Mouse (Mus musculus) left cerebral cortex, postnatal 10 days (tissue): Measurements from ENCODE around the gene Gemin2. TPM values are rescaled to one million over a fixed set of nuclear protein-coding genes. Genes with fewer than 3 reads are reported as not detected.
"Not testable (repeated sequence)": the region's sequence is repeated elsewhere in the genome, so short reads cannot be mapped to it uniquely, and the experiment has no call there.

ENCODE experiments used
- DNase-seq, 2 experiments: peaks; one replicate each; pipeline ENCODE4 v3.0.0; 2021 to 2022; ENCODE audit warnings: low spot score in 2 of 2, mixed read lengths in 1 of 2; ENCODE audit errors: extremely low spot score in 1 of 2
- intact Hi-C: fragments of 180-260 bp; cut with DNase I; formaldehyde crosslinking; loops from one replicate; pipeline ENCODE4 v1.15.1; 2025
- total RNA-seq, 2 experiments: library from RNA; stranded (reverse); gene quantifications; 2 replicates each; pipeline ENCODE4 v1.2.3; 2021

Gene Gemin2
- 1 to 10 TPM; 7.3 to 8.2 TPM for total RNA-seq

DNA sequence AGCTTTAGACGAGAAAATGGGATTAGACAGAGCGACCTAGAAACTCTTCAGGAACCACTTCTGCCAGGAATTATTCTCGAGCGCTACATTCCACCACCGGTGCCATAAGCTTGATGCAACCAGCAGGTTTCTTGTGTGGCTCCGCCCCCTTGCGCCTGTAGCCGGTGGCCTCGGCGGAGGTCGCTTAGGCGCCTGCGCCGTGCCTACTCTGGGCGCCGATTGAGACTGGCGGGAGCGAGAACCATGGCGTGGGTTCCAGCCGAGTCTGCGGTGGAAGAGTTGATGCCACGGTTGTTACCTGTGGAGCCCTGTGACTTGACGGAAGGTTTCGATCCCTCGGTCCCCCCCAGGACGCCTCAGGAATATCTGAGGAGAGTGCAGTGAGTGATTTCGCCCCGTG, at the start of gene Gemin2:
TSS of gene Gemin2 (plus strand) at position 160 of the 400 bp plus-strand sequence.
- intact Hi-C loops: no loop called here
- peak; percentile 86 to 95 for DNase-seq

DNA sequence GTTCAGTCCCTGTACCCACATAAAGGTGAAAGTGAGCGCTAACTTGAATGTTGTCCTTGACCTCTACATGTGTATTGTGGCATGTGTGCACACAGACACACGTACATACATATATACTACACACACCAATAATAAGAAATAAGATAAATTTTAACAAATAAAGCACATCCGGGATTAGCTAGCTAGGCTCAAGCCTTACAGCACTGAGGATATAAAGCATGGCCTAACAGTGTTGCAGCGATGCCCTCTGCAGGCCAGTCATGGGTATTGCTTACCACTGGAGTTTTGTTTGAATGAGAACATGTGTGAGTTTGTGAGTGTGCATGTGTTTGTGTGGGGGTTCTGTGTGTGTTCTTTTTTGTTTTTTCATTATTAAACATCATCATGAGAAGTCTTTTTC, 48.6 kb upstream of the Gemin2 start:
- intact Hi-C loops: no loop called here

DNA sequence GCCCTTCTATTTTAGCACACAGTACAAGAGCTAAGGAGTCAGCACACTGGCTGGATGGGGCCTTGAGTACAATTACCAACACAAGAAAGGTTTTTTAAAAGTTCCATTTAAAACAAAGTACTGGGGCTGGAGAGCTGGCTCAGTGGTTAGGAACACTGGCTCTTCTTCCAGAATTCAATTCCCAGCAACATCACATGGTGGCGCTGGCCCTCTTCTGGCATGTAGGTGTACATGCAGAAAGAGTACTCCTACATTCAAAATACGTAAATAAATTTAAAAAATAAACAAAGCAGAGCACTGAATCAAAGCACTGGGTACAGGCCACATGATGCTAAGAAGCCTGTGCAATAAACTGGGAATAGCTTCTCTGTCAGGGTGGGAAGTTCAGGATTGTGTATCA, 36.2 kb upstream of the Gemin2 start:
- intact Hi-C loops: no loop called here
- DNase-seq: no peak

More for the DNA sequence above, 48.6 kb upstream of the Gemin2 start:
- peak; percentile 35 to 36 for DNase-seq

- intact Hi-C loops, DNase-seq: not testable (repeated sequence)
These were observed 32.0 kb upstream of the Gemin2 start for GRCm38 (mm10) chr12:58981178-58981661.

- intact Hi-C loops: no loop called here
These were observed 27.4 kb upstream of the Gemin2 start for GRCm38 (mm10) chr12:58985766-58986165.

DNA sequence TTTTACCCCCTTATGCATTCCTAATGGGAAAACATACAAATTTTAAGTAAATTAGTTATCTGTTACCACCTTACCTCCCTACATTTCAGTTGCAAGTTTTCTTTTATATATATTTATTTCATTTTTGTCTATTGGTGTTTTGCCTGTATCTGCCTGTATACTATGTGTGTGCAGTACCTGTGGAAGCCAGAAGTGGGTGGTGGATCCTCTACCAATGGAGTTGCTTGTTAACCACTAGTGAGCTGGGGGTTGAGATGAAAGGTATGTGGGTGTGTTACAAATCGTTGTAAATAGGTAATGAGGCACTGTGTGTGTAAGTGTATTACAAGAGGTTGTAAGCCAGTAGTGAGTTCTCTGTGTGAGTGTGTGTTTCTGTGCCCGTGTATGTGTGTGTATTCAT, 2.7 kb upstream of the Gemin2 start:
- no peak for DNase-seq
- intact Hi-C loops: no loop called here

More at GRCm38 (mm10) chr12:58985766-58986165, 27.4 kb upstream of the Gemin2 start:
- no peak for DNase-seq

DNA sequence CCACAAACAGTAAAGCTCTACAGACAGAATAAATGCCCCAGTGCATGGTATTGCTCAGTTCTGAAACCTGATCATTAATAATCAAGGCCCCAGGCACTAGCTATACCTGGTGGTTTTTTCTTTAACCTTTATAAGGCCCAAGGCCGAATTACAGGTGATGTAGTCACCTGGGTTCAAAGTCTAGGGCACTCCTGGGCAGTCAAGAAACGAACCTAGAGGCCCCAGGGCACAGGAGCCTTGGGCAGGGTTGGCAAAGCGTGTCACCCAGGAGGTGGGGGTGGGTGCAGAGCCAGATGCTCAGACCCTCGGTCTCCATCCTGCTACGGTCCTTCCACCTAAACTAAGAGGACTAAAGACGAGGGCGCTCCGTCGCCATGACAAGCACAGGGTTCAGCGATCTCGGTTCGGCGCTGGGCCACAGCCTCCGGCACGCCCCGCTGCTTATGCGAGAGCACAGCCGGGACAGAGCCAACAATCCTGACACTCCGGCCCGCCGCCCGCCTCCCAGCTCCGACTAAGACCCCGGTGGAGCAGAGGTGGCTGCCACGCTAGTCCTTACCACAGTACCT, 1.8 kb upstream of the Gemin2 start:
- intact Hi-C loops: no loop called here
- DNase-seq: no peak

DNA sequence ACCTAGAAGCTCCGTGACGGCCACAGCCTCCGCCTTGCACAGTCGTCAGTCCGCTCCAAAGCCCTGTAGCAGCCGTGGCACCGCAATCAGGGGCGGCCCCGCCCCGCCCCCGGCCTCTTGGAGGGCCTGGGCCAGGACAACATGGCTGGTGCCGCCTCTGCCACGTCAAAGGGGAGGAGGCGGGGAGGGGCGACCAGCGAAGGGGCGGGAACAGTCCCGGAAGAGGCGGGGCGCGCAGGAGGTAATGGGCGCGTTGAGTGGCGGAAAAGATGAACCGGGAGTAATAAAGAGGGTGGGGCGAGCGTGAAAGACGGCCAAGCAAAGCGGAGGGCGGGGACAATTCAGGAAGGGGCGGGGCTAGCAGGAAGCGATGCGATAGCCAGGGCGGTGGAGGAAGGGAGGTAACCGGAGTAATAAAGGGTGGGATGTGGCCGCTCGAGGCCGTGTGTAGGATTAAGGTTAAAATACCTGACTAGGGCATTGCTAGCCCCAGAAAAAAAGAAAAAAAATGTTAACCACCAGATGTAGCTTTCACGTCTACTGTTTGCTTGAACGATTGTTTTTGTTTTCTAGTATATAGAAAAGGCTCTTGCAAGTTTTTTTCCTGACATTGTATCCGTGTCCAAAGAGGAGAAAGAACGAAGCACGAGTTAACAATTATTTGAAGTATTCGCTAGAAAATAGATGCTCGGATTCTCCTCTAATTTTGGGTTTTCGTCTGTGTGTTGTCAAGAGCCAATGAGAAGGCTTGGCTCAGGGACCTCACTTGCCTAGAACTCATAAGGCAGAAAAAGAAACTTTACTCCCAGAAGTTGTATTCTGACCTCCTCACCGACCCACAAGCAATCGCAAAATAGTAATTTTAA, 1.1 kb upstream of the Gemin2 start, which contains the start of gene Sec23a:
TSS of gene Sec23a (minus strand) at position 174 of the 866 bp plus-strand sequence.
- intact Hi-C loops: no loop called here
- peak; percentile 96 to 98 for DNase-seq

GRCm38 (mm10) chr12:59012710-59013091, 492 bp upstream of the Gemin2 start:
- DNase-seq: no peak
- intact Hi-C loops: no loop called here

GRCm38 (mm10) chr12:59017970-59018369, 4.8 kb downstream of the Gemin2 start:
- no peak for DNase-seq
- intact Hi-C loops: no loop called here

GRCm38 (mm10) chr12:59019891-59020290, 6.7 kb downstream of the Gemin2 start:
- intact Hi-C loops: no loop called here
- DNase-seq: no peak

GRCm38 (mm10) chr12:59021306-59021705, 8.1 kb downstream of the Gemin2 start:
- no peak for DNase-seq
- intact Hi-C loops: no loop called here

- no peak for DNase-seq
- intact Hi-C loops: no loop called here
These were observed 18.9 kb downstream of the Gemin2 start for GRCm38 (mm10) chr12:59032101-59032500.

- no peak for DNase-seq
- intact Hi-C loops: no loop called here
These were observed 26.2 kb downstream of the Gemin2 start for GRCm38 (mm10) chr12:59039162-59039970.

DNA sequence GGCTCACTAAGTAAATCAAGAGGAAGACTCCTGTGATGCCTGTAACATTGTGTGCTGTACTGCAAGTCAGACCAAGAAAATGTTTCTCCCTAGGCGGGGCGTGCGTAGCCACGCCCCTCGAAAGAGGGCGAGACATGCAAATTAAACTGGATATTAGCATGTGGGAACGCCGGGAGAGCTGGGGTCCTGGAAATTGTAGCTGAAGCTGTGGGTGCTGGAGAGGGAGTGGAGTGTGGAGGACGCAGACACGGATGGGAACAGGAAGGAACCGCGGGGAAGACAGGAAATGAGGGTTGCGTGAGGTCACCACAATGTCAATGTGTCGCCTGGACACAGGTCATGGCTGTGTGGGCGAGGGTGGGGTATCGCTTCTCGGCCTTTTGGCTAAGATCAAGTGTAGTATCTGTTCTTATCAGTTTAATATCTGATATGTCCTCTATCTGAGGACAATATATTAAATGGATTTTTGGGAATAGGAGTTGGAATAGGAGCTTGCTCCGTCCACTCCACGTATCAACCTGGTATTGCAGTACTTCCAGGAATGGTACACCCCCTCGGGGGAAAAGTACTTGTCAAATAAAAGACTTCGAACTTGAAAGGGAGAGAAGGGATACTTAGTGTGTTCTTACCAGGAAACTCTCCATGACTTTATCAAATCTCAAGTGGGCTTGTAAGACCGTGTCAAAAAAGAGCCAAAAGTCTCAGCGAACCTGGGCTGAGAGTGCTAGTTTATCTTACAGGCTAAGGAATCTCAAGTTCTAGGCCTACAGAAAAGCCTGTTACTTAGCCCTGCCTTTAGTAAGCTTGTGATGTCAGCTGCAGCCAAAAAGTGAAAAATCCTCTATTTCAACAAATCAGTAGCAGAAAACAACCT, 27.0 kb downstream of the Gemin2 start:
- intact Hi-C loops: no loop called here
- DNase-seq: peak in 1 of 2 experiments; percentile 43

DNA sequence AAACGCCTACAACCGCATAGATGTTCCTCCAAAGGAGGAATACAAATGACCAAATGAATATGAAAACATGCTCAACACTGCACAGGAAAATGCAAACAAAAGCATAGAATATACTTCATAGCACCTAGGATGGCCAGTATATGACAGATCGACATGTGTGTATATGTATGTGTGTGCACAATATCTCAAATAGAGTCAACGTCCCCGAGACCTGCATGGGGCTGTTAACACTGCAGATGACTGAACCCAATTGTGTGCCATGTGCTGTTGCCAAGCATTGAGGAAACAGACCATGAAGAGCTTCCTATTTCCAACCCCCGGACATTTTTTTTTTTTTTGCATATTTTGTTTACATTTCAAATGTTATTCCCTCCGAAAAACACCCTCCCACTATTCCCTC, 27.7 kb downstream of the Gemin2 start:
- intact Hi-C loops: no loop called here

GRCm38 (mm10) chr12:59052470-59052869, 39.3 kb downstream of the Gemin2 start:
- no peak for DNase-seq
- intact Hi-C loops: no loop called here

More for the DNA sequence above, 27.7 kb downstream of the Gemin2 start:
- DNase-seq: no peak

- intact Hi-C loops: no loop called here
- no peak for DNase-seq
These were observed 40.0 kb downstream of the Gemin2 start for GRCm38 (mm10) chr12:59053166-59053565.
